Mouse (Mus musculus) forebrain, embryonic 12.5 days (tissue): Measurements from ENCODE around the gene Daam2. TPM values are rescaled to one million over a fixed set of nuclear protein-coding genes. Genes with fewer than 3 reads are reported as not detected.

Experiments used
- ATAC-seq: fragments of 200-750 bp; cut with Nextera tagmentation; 2 replicates; pipeline ENCODE4 v1.8.0; 2017; ENCODE audit warnings: moderate TSS enrichment; ENCODE audit not compliant: low FRiP score
- H3K27ac ChIP-seq: fragments of 300-500 bp; sonication (generic); 2 replicates; pipeline ENCODE4 v1.5.1; 2016; ENCODE audit warnings: mild to moderate bottlenecking
- H3K27me3 ChIP-seq: fragments of 300-500 bp; sonication (generic); 2 replicates; pipeline ENCODE4 v1.6.1; 2016; ENCODE audit warnings: mild to moderate bottlenecking
- H3K36me3 ChIP-seq: fragments of 300-500 bp; sonication (generic); replicated peaks from 2 replicates; pipeline ENCODE4 v1.6.1; 2016; ENCODE audit warnings: mild to moderate bottlenecking
- H3K4me1 ChIP-seq: fragments of 300-500 bp; sonication (generic); 2 replicates; pipeline ENCODE4 v1.6.1; 2016
- H3K4me2 ChIP-seq: fragments of 300-500 bp; sonication (generic); 2 replicates; pipeline ENCODE4 v1.6.1; 2016; ENCODE audit warnings: mild to moderate bottlenecking, moderate library complexity
- H3K4me3 ChIP-seq: fragments of 300-500 bp; sonication (generic); replicated peaks from 2 replicates; pipeline ENCODE4 v1.5.1; 2016; ENCODE audit warnings: mild to moderate bottlenecking
- H3K9ac ChIP-seq: fragments of 300-500 bp; sonication (generic); 2 replicates; pipeline ENCODE4 v1.6.1; 2016; ENCODE audit warnings: mild to moderate bottlenecking
- H3K9me3 ChIP-seq: fragments of 300-500 bp; sonication (generic); 2 replicates; pipeline ENCODE4 v1.6.1; 2016
- WGBS: fragments of 180-500 bp; shearing (Covaris S2); methylation state at CpG from one replicate; pipeline ENCODE4 v1.1.7; 2016; 5-methylcytosine and 5-hydroxymethylcytosine counted together
- polyA plus RNA-seq: library from polyadenylated mRNA; unstranded; fragments of >200 nt; fragmentation: Nextera tagmentation; extraction: Ambion mirVana; gene quantifications from 2 replicates; pipeline ENCODE4 v1.2.1, GENCODE M21; 2016

Gene Daam2
- 1.5 and 2.0 TPM in 2 replicates for polyA plus RNA-seq

- Histone ChIP-seq H3K9me3 (no peaks in the 10 kb centered on the region), H3K27ac (no peak within 1 kb of the TSS), H3K4me1 (peaks cover 18% of the 10 kb centered on the region), H3K27me3 (peaks cover 29% of the 10 kb centered on the region), H3K4me2 (peak within 1 kb of the TSS; percentile 68), H3K9ac (peak within 1 kb of the TSS; percentile 61), H3K4me3 (peak within 1 kb of the TSS; percentile 45), H3K36me3 (no peaks in the 10 kb centered on the region)
- ATAC-seq: peak; percentile 92
- 4% methylated on average over 38 of the region's 38 CpGs for WGBS
Observed at GRCm38 (mm10) chr17:49563830-49564470, at the start of gene Daam2. TSS of gene Daam2 (minus strand) at chr17:49564343.

DNA sequence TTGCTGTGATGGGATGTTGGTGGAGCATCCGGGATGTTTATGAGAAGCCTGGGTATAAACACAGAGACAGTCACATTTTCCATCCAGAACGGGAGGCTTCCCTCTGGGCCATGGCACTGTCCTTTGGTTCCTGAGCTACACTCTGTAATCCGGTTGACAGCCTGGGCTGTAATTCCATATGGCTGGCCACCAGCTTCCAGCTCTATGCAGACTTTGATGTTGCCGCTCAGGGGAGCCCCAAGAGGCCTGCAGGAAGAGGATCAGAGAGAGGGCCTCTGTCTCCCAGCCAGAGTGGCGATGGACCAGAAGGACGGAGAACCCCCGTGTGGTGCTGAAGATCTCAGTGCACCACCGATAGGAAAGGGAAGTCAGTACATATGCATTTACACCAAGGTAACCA is 46.2 kb upstream of the Daam2 start:
- no peak overlapping the region for H3K4me3 ChIP-seq
- 74% methylated on average over 8 of the region's 8 CpGs for WGBS
- no peaks in the 10 kb centered on the region for H3K36me3 ChIP-seq
- H3K9ac ChIP-seq: no peak overlapping the region
- ATAC-seq: no peak
- no peak overlapping the region for H3K4me2 ChIP-seq
- peaks cover 20% of the 10 kb centered on the region for H3K4me1 ChIP-seq
- peaks cover 3% of the 10 kb centered on the region; the same call in 1 of the 2 replicates for H3K27me3 ChIP-seq
- no peak overlapping the region for H3K27ac ChIP-seq
- peaks cover 5% of the 10 kb centered on the region; the same call in 1 of the 2 replicates for H3K9me3 ChIP-seq

- WGBS: 21% methylated on average over 7 of the region's 7 CpGs
- Histone ChIP-seq H3K27ac (no peak overlapping the region), H3K4me1 (peaks cover 14% of the 10 kb centered on the region), H3K36me3 (no peaks in the 10 kb centered on the region), H3K4me2 (peak overlapping the region; percentile 13; the same call in 1 of the 2 replicates), H3K27me3 (peaks cover 3% of the 10 kb centered on the region; the same call in 1 of the 2 replicates), H3K9ac (no peak overlapping the region), H3K4me3 (no peak overlapping the region), H3K9me3 (peaks cover 5% of the 10 kb centered on the region; the same call in 1 of the 2 replicates)
- ATAC-seq: no peak
Observed at GRCm38 (mm10) chr17:49607351-49608027, 43.3 kb upstream of the Daam2 start.

- H3K27me3 ChIP-seq: peaks cover 3% of the 10 kb centered on the region; the same call in 1 of the 2 replicates
- no peak for ATAC-seq
- no peak overlapping the region for H3K27ac ChIP-seq
- H3K4me1 ChIP-seq: peaks cover 14% of the 10 kb centered on the region
- no peak overlapping the region for H3K4me3 ChIP-seq
- WGBS: 79% methylated on average over 4 of the region's 4 CpGs
- H3K36me3 ChIP-seq: no peaks in the 10 kb centered on the region
- no peak overlapping the region for H3K9ac ChIP-seq
- H3K4me2 ChIP-seq: no peak overlapping the region
- H3K9me3 ChIP-seq: peaks cover 5% of the 10 kb centered on the region; the same call in 1 of the 2 replicates
Observed at GRCm38 (mm10) chr17:49605397-49605796, 41.3 kb upstream of the Daam2 start.

DNA sequence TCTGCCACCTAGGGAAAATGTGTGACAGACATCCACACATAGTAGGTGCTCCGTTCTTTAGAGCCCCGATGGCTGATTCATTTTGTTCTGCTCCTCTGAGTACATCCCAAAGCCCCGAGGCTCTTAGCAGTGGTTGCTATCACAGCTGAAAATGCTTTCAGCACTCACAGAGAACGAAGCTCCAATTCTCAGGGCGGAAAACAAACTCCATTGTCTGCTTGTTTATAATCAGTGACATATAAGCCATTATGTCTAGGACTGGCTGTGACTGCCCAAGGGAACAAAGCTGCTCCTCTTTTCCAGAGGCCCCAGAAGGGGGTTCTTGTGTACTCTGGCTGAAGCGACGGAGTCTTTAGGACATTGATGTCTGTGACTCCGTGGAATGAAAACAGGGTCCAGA is 25.9 kb upstream of the Daam2 start:
- WGBS: 53% methylated on average over 8 of the region's 8 CpGs
- no peak overlapping the region for H3K9ac ChIP-seq
- H3K9me3 ChIP-seq: no peaks in the 10 kb centered on the region
- 0 out of 2 replicates have a peak, but pooled peaks cover 4% of the 10 kb centered on the region for H3K4me1 ChIP-seq
- no peak overlapping the region for H3K4me3 ChIP-seq
- H3K4me2 ChIP-seq: no peak overlapping the region
- no peak overlapping the region for H3K27ac ChIP-seq
- no peaks in the 10 kb centered on the region for H3K36me3 ChIP-seq
- ATAC-seq: no peak
- H3K27me3 ChIP-seq: no peaks in the 10 kb centered on the region

- Histone ChIP-seq H3K4me3 (no peak overlapping the region), H3K9me3 (no peaks in the 10 kb centered on the region), H3K4me1 (no peaks in the 10 kb centered on the region), H3K36me3 (no peaks in the 10 kb centered on the region), H3K9ac (no peak overlapping the region), H3K27me3 (no peaks in the 10 kb centered on the region), H3K4me2 (no peak overlapping the region), H3K27ac (no peak overlapping the region)
- WGBS: 83% methylated on average over 11 of the region's 11 CpGs
- ATAC-seq: no peak
Observed at GRCm38 (mm10) chr17:49582471-49582870, 18.3 kb upstream of the Daam2 start.

- H3K27me3 ChIP-seq: no peaks in the 10 kb centered on the region
- no peaks in the 10 kb centered on the region for H3K9me3 ChIP-seq
- no peaks in the 10 kb centered on the region for H3K4me1 ChIP-seq
- no peak overlapping the region for H3K27ac ChIP-seq
- WGBS: 96% methylated on average over 3 of the region's 3 CpGs
- H3K4me3 ChIP-seq: no peak overlapping the region
- H3K36me3 ChIP-seq: no peaks in the 10 kb centered on the region
- no peak overlapping the region for H3K4me2 ChIP-seq
- no peak overlapping the region for H3K9ac ChIP-seq
- no peak for ATAC-seq
Observed at GRCm38 (mm10) chr17:49577321-49577720, 13.2 kb upstream of the Daam2 start.

DNA sequence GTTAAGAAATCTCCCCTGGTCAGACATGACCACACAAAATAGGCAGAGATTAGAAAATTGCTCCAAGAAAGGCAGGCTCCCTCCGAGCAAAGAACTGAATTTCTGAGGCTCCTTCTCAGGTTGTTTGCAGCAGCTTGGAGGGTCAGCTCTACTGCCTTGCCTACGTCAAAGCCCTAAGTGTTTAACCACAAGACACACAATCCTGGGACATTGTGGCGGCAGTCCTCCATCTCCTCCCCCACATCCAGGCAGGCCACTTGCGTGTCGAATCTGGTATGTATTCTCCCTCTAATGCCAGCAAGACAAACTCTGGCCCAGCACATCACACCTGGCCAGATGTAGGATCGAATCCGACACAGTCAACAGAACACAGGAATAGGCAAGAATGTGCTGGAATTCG is 4.6 kb upstream of the Daam2 start:
- Histone ChIP-seq H3K9ac (no peak overlapping the region), H3K9me3 (no peaks in the 10 kb centered on the region; the same call in 1 of the 2 replicates), H3K36me3 (no peaks in the 10 kb centered on the region), H3K27me3 (peaks cover 14% of the 10 kb centered on the region; the same call in 1 of the 2 replicates), H3K27ac (no peak overlapping the region), H3K4me3 (no peak overlapping the region), H3K4me1 (peaks cover 8% of the 10 kb centered on the region), H3K4me2 (no peak overlapping the region)
- WGBS: 85% methylated on average over 8 of the region's 8 CpGs
- no peak for ATAC-seq

- Histone ChIP-seq H3K9me3 (no peaks in the 10 kb centered on the region), H3K27ac (no peak overlapping the region), H3K9ac (peak overlapping the region; percentile 61; the same call in 1 of the 2 replicates), H3K4me2 (peak overlapping the region; percentile 68), H3K4me1 (peaks cover 18% of the 10 kb centered on the region), H3K36me3 (no peaks in the 10 kb centered on the region), H3K4me3 (peak overlapping the region; percentile 45), H3K27me3 (peaks cover 29% of the 10 kb centered on the region)
- ATAC-seq: peak; percentile 6; the same call in 1 of the 2 replicates
- 30% methylated on average over 3 of the region's 3 CpGs for WGBS
Observed at GRCm38 (mm10) chr17:49564489-49564888, 346 bp upstream of the Daam2 start.

DNA sequence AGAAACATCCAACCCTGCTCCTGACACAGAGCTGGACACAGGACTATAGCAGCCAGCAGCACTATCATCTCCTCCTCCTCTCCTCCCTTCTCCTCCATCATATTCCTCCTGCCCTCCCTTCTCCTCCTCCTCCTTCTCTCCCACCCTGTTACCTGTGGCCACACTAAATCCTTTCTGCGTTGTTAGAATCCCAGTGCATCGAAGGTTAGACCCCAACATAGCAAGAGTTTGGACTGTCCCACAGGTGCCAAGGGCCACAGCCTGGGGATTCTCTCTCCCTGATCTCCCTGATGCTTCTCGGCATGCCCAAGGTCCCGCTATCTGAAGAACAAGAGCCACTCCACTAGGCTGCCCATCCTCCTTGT is 745 bp downstream of the Daam2 start:
- Histone ChIP-seq H3K36me3 (no peaks in the 10 kb centered on the region), H3K9me3 (no peaks in the 10 kb centered on the region), H3K9ac (peak overlapping the region; percentile 61; the same call in 1 of the 2 replicates), H3K4me3 (peak overlapping the region; percentile 45), H3K27me3 (peaks cover 29% of the 10 kb centered on the region), H3K4me2 (peak overlapping the region; percentile 68), H3K27ac (no peak overlapping the region), H3K4me1 (peaks cover 18% of the 10 kb centered on the region)
- 30% methylated on average over 4 of the region's 4 CpGs for WGBS
- ATAC-seq: 0 out of 2 replicates have a peak, but pooled peaks have one; percentile 27

GRCm38 (mm10) chr17:49562701-49563415 is 1.3 kb downstream of the Daam2 start:
- Histone ChIP-seq H3K4me3 (peak overlapping the region; percentile 45), H3K9ac (no peak overlapping the region), H3K9me3 (no peaks in the 10 kb centered on the region), H3K4me1 (peaks cover 18% of the 10 kb centered on the region), H3K4me2 (peak overlapping the region; percentile 68), H3K36me3 (no peaks in the 10 kb centered on the region), H3K27me3 (peaks cover 29% of the 10 kb centered on the region), H3K27ac (no peak overlapping the region)
- ATAC-seq: no peak
- WGBS: 52% methylated on average over 5 of the region's 5 CpGs

- H3K4me1 ChIP-seq: peaks cover 18% of the 10 kb centered on the region
- no peaks in the 10 kb centered on the region for H3K36me3 ChIP-seq
- no peak overlapping the region for H3K9ac ChIP-seq
- H3K4me2 ChIP-seq: no peak overlapping the region; the same call in 1 of the 2 replicates
- H3K9me3 ChIP-seq: no peaks in the 10 kb centered on the region
- WGBS: 53% methylated on average over 4 of the region's 4 CpGs
- peaks cover 24% of the 10 kb centered on the region for H3K27me3 ChIP-seq
- no peak for ATAC-seq
- no peak overlapping the region for H3K4me3 ChIP-seq
- no peak overlapping the region for H3K27ac ChIP-seq
Observed at GRCm38 (mm10) chr17:49561985-49562384, 2.2 kb downstream of the Daam2 start.
